Mouse (Mus musculus) limb, embryonic 12.5 days (tissue): ENCODE measurements around the gene Sufu. TPM values are rescaled to one million over a fixed set of nuclear protein-coding genes. Genes with fewer than 3 reads are reported as not detected.

Experiments used
- ATAC-seq: fragments of 200-750 bp; cut with Nextera tagmentation; 2 replicates; pipeline ENCODE4 v1.8.0; 2017; ENCODE audit warnings: low read depth, moderate TSS enrichment; ENCODE audit not compliant: insufficient number of reproducible peaks, insufficient read depth, low FRiP score, low TSS enrichment
- H3K27ac ChIP-seq: fragments of 300-500 bp; sonication (generic); 2 replicates; pipeline ENCODE4 v1.5.1; 2016; ENCODE audit warnings: mild to moderate bottlenecking, moderate library complexity
- H3K27me3 ChIP-seq: fragments of 300-500 bp; sonication (generic); 2 replicates; pipeline ENCODE4 v1.6.1; 2016; ENCODE audit warnings: mild to moderate bottlenecking, moderate library complexity
- H3K36me3 ChIP-seq: fragments of 300-500 bp; sonication (generic); 2 replicates; pipeline ENCODE4 v1.6.1; 2016; ENCODE audit warnings: mild to moderate bottlenecking, moderate library complexity
- H3K4me1 ChIP-seq: fragments of 300-500 bp; sonication (generic); replicated peaks from 2 replicates; pipeline ENCODE4 v1.6.1; 2016
- H3K4me2 ChIP-seq: fragments of 300-500 bp; sonication (generic); 2 replicates; pipeline ENCODE4 v1.6.1; 2016; ENCODE audit warnings: mild to moderate bottlenecking, moderate library complexity
- H3K4me3 ChIP-seq: fragments of 300-500 bp; sonication (generic); replicated peaks from 2 replicates; pipeline ENCODE4 v1.5.1; 2016; ENCODE audit warnings: mild to moderate bottlenecking
- H3K9ac ChIP-seq: fragments of 300-500 bp; sonication (generic); replicated peaks from 2 replicates; pipeline ENCODE4 v1.6.1; 2016; ENCODE audit warnings: mild to moderate bottlenecking, moderate library complexity
- H3K9me3 ChIP-seq: fragments of 300-500 bp; sonication (generic); 2 replicates; pipeline ENCODE4 v1.6.1; 2016; ENCODE audit warnings: mild to moderate bottlenecking, moderate library complexity
- WGBS: fragments of 180-500 bp; shearing (Covaris S2); methylation state at CpG from one replicate; pipeline ENCODE4 v1.1.7; 2016; 5-methylcytosine and 5-hydroxymethylcytosine counted together
- polyA plus RNA-seq: library from polyadenylated mRNA; unstranded; fragments of >200 nt; fragmentation: Nextera tagmentation; extraction: Ambion mirVana; gene quantifications from 2 replicates; pipeline ENCODE4 v1.2.1, GENCODE M21; 2016

The Sufu gene
- polyA plus RNA-seq, 1 experiment from 2014 or later: 44.4 TPM

- no peak for ATAC-seq
- H3K9ac ChIP-seq: no peak overlapping the region
- 75% methylated on average over 6 of the region's 6 CpGs for WGBS
- peaks cover 24% of the 10 kb centered on the region for H3K4me1 ChIP-seq
- no peak overlapping the region for H3K27ac ChIP-seq
- H3K36me3 ChIP-seq: peaks cover 55% of the 10 kb centered on the region
- H3K4me3 ChIP-seq: no peak overlapping the region
- H3K4me2 ChIP-seq: no peak overlapping the region
- H3K27me3 ChIP-seq: no peaks in the 10 kb centered on the region
- no peaks in the 10 kb centered on the region for H3K9me3 ChIP-seq
Measured at GRCm38 (mm10) chr19:46466160-46466559, 69.5 kb downstream of the Sufu start.

GRCm38 (mm10) chr19:46467051-46467503 is 70.4 kb downstream of the Sufu start:
- Histone ChIP-seq H3K9me3 (no peaks in the 10 kb centered on the region), H3K4me3 (no peak overlapping the region), H3K4me2 (no peak overlapping the region), H3K27ac (no peak overlapping the region), H3K4me1 (peaks cover 33% of the 10 kb centered on the region), H3K36me3 (peaks cover 47% of the 10 kb centered on the region), H3K9ac (no peak overlapping the region), H3K27me3 (no peaks in the 10 kb centered on the region)
- 64% methylated on average over 3 of the region's 3 CpGs for WGBS
- no peak for ATAC-seq

GRCm38 (mm10) chr19:46470364-46471240 is 73.9 kb downstream of the Sufu start:
- Histone ChIP-seq H3K4me1 (peaks cover 36% of the 10 kb centered on the region), H3K4me2 (no peak overlapping the region), H3K9ac (no peak overlapping the region; the same call in 1 of the 2 replicates), H3K9me3 (no peaks in the 10 kb centered on the region), H3K36me3 (peaks cover 59% of the 10 kb centered on the region), H3K27ac (peak overlapping the region; percentile 50), H3K27me3 (no peaks in the 10 kb centered on the region), H3K4me3 (no peak overlapping the region)
- ATAC-seq: no peak
- 43% methylated on average over 17 of the region's 17 CpGs for WGBS

GRCm38 (mm10) chr19:46471324-46472093 is 74.8 kb downstream of the Sufu start:
- no peak overlapping the region for H3K9ac ChIP-seq
- WGBS: 14% methylated on average over 10 of the region's 10 CpGs

GRCm38 (mm10) chr19:46477432-46477845 is 80.7 kb downstream of the Sufu start:
- Histone ChIP-seq H3K27ac (no peak overlapping the region), H3K9me3 (no peaks in the 10 kb centered on the region), H3K4me2 (no peak overlapping the region), H3K9ac (no peak overlapping the region), H3K27me3 (no peaks in the 10 kb centered on the region), H3K4me3 (no peak overlapping the region), H3K4me1 (peaks cover 32% of the 10 kb centered on the region), H3K36me3 (peaks cover 80% of the 10 kb centered on the region)
- no peak for ATAC-seq
- WGBS: 35% methylated on average over 10 of the region's 10 CpGs

More at GRCm38 (mm10) chr19:46471324-46472093, 74.8 kb downstream of the Sufu start:
- Histone ChIP-seq H3K4me3 (no peak overlapping the region), H3K27ac (peak overlapping the region; percentile 50), H3K9me3 (no peaks in the 10 kb centered on the region), H3K4me1 (peaks cover 33% of the 10 kb centered on the region), H3K27me3 (no peaks in the 10 kb centered on the region), H3K4me2 (no peak overlapping the region), H3K36me3 (peaks cover 61% of the 10 kb centered on the region)
- ATAC-seq: no peak

GRCm38 (mm10) chr19:46478242-46478641 is 81.5 kb downstream of the Sufu start:
- 88% methylated on average over 4 of the region's 4 CpGs for WGBS
- no peak overlapping the region for H3K27ac ChIP-seq
- no peak for ATAC-seq

GRCm38 (mm10) chr19:46478826-46479225 is 82.1 kb downstream of the Sufu start:
- Histone ChIP-seq H3K4me1 (peaks cover 32% of the 10 kb centered on the region), H3K4me3 (no peak overlapping the region), H3K4me2 (no peak overlapping the region), H3K27ac (peak overlapping the region; percentile 50; the same call in 1 of the 2 replicates), H3K36me3 (peaks cover 77% of the 10 kb centered on the region), H3K9ac (no peak overlapping the region), H3K9me3 (no peaks in the 10 kb centered on the region), H3K27me3 (no peaks in the 10 kb centered on the region)
- 78% methylated on average over 5 of the region's 5 CpGs for WGBS
- ATAC-seq: no peak

More at GRCm38 (mm10) chr19:46478242-46478641, 81.5 kb downstream of the Sufu start:
- no peaks in the 10 kb centered on the region for H3K27me3 ChIP-seq
- no peak overlapping the region for H3K9ac ChIP-seq
- no peaks in the 10 kb centered on the region for H3K9me3 ChIP-seq
- no peak overlapping the region for H3K4me3 ChIP-seq
- peaks cover 77% of the 10 kb centered on the region for H3K36me3 ChIP-seq
- no peak overlapping the region for H3K4me2 ChIP-seq
- peaks cover 32% of the 10 kb centered on the region for H3K4me1 ChIP-seq

- Histone ChIP-seq H3K4me1 (peaks cover 32% of the 10 kb centered on the region), H3K9me3 (no peaks in the 10 kb centered on the region), H3K4me3 (no peak overlapping the region), H3K4me2 (no peak overlapping the region), H3K27me3 (no peaks in the 10 kb centered on the region), H3K36me3 (peaks cover 77% of the 10 kb centered on the region), H3K9ac (no peak overlapping the region), H3K27ac (peak overlapping the region; percentile 50)
- ATAC-seq: no peak
- 69% methylated on average over 21 of the region's 21 CpGs for WGBS
Measured at GRCm38 (mm10) chr19:46479306-46480075, 82.8 kb downstream of the Sufu start.

- no peaks in the 10 kb centered on the region for H3K9me3 ChIP-seq
- no peak overlapping the region for H3K4me3 ChIP-seq
- no peak overlapping the region for H3K27ac ChIP-seq
- WGBS: 79% methylated on average over 10 of the region's 10 CpGs
- ATAC-seq: no peak
- no peak overlapping the region for H3K9ac ChIP-seq
- H3K4me2 ChIP-seq: no peak overlapping the region
- peaks cover 32% of the 10 kb centered on the region for H3K4me1 ChIP-seq
- peaks cover 77% of the 10 kb centered on the region for H3K36me3 ChIP-seq
- no peaks in the 10 kb centered on the region for H3K27me3 ChIP-seq
Measured at GRCm38 (mm10) chr19:46480624-46481345, 84.1 kb downstream of the Sufu start.

GRCm38 (mm10) chr19:46481352-46481751 is 84.7 kb downstream of the Sufu start:
- 35% methylated on average over 3 of the region's 3 CpGs for WGBS
- H3K27ac ChIP-seq: peak overlapping the region; percentile 23; the same call in 1 of the 2 replicates
- no peaks in the 10 kb centered on the region for H3K9me3 ChIP-seq
- H3K36me3 ChIP-seq: peaks cover 77% of the 10 kb centered on the region
- no peak overlapping the region for H3K4me2 ChIP-seq
- no peak for ATAC-seq
- no peaks in the 10 kb centered on the region for H3K27me3 ChIP-seq
- H3K4me3 ChIP-seq: no peak overlapping the region
- no peak overlapping the region for H3K9ac ChIP-seq
- peaks cover 32% of the 10 kb centered on the region for H3K4me1 ChIP-seq
